Comparison of ENCODE assay signal across 22 mouse cellular contexts in genomic region chr4:9123396-9124031, GRCm38 (mm10).
DNase-seq lines count a peak whose midpoint lies in the region; ATAC-seq and TF ChIP-seq lines count a peak whose summit lies in the region.
"Had no signal": no experiment of that assay in that cellular context is flagged by ENCODE, and none has a peak within 500 bp of the region (broad histone marks: within the 10 kb centered on the region; RNA-seq: fewer than 3 reads in every experiment).

No protein-coding gene starts in this region.

- no peak overlapping the region for H3K9ac ChIP-seq in intestine, embryonic 15.5 days
- no peak overlapping the region for H3K9ac ChIP-seq in intestine, postnatal 0 days (ENCODE audit: low read depth, low read length)
- no peak overlapping the region for H3K9ac ChIP-seq in midbrain, embryonic 11.5 days (ENCODE audit: low read length)
- H3K9ac ChIP-seq in midbrain, postnatal 0 days (replicated peaks; ENCODE audit: low read length, poor library complexity, severe bottlenecking) = no peak overlapping the region
- H3K9ac ChIP-seq in intestine, embryonic 16.5 days (ENCODE audit: low read depth, low read length) = no peak overlapping the region
- no peak overlapping the region for H3K9ac ChIP-seq in neural tube, embryonic 13.5 days
- H3K9ac ChIP-seq: embryonic facial prominence, embryonic 13.5 days; forebrain, embryonic 12.5 days; heart, embryonic 15.5 days; hindbrain, embryonic 15.5 days had no signal

- H3K27ac ChIP-seq in intestine, embryonic 15.5 days = no peak overlapping the region
- H3K27ac ChIP-seq in intestine, postnatal 0 days (ENCODE audit: low read depth, low read length) = no peak overlapping the region
- H3K27ac ChIP-seq in midbrain, embryonic 11.5 days (ENCODE audit: low read depth, low read length) = no peak overlapping the region
- no peak overlapping the region for H3K27ac ChIP-seq in midbrain, postnatal 0 days (ENCODE audit: low read depth, low read length)
- no peak overlapping the region for H3K27ac ChIP-seq in intestine, embryonic 16.5 days (ENCODE audit: low read length)
- H3K27ac ChIP-seq in neural tube, embryonic 13.5 days (replicated peaks) = no peak overlapping the region
- H3K27ac ChIP-seq: embryonic facial prominence, embryonic 13.5 days; forebrain, embryonic 12.5 days; heart, embryonic 10.5 days; heart, embryonic 15.5 days; hindbrain, embryonic 15.5 days had no signal

- TF ChIP-seq CTCF in intestine, postnatal 0 days (IDR thresholded peaks at IDR 0.05; ENCODE audit: low read depth) = no peak
- TF ChIP-seq CTCF in midbrain, postnatal 0 days (IDR thresholded peaks at IDR 0.05) = no peak

- WGBS in intestine, embryonic 15.5 days = 58% methylated on average over 9 of the region's 9 CpGs
- 64% methylated on average over 9 of the region's 9 CpGs for WGBS in intestine, postnatal 0 days
- 81% methylated on average over 9 of the region's 9 CpGs for WGBS in midbrain, embryonic 11.5 days
- WGBS in midbrain, postnatal 0 days = 78% methylated on average over 9 of the region's 9 CpGs
- 58% methylated on average over 9 of the region's 9 CpGs for WGBS in intestine, embryonic 16.5 days
- WGBS in neural tube, embryonic 13.5 days = 25% methylated on average over 9 of the region's 9 CpGs

- no peak overlapping the region for H3K4me2 ChIP-seq in intestine, embryonic 15.5 days (replicated peaks)
- no peak overlapping the region for H3K4me2 ChIP-seq in intestine, postnatal 0 days (replicated peaks; ENCODE audit: low read depth)
- no peak overlapping the region for H3K4me2 ChIP-seq in midbrain, embryonic 11.5 days
- no peak overlapping the region for H3K4me2 ChIP-seq in midbrain, postnatal 0 days (ENCODE audit: low read depth, low read length, poor library complexity, severe bottlenecking)
- no peak overlapping the region for H3K4me2 ChIP-seq in intestine, embryonic 16.5 days (ENCODE audit: low read depth, low read length)
- H3K4me2 ChIP-seq in neural tube, embryonic 13.5 days = no peak overlapping the region
- H3K4me2 ChIP-seq: embryonic facial prominence, embryonic 13.5 days; forebrain, embryonic 12.5 days; heart, embryonic 15.5 days; hindbrain, embryonic 15.5 days had no signal

- no peaks in the 10 kb centered on the region for H3K9me3 ChIP-seq in intestine, embryonic 15.5 days
- no peaks in the 10 kb centered on the region for H3K9me3 ChIP-seq in intestine, postnatal 0 days (ENCODE audit: control insufficient read depth)
- H3K9me3 ChIP-seq in midbrain, embryonic 11.5 days (ENCODE audit: control insufficient read depth, low read length) = no peaks in the 10 kb centered on the region
- no peaks in the 10 kb centered on the region for H3K9me3 ChIP-seq in midbrain, postnatal 0 days (ENCODE audit: low read length)
- H3K9me3 ChIP-seq in intestine, embryonic 16.5 days (ENCODE audit: control insufficient read depth, low read length) = no peaks in the 10 kb centered on the region
- H3K9me3 ChIP-seq in neural tube, embryonic 13.5 days = no peaks in the 10 kb centered on the region
- H3K9me3 ChIP-seq: embryonic facial prominence, embryonic 13.5 days; forebrain, embryonic 12.5 days; heart, embryonic 10.5 days; heart, embryonic 15.5 days; hindbrain, embryonic 15.5 days had no signal

- DNase-seq in midbrain, embryonic 11.5 days (ENCODE audit: low spot score, missing footprints) = no peak
- DNase-seq in midbrain, postnatal 0 days (ENCODE audit: low spot score) = no peak
- no peak for DNase-seq in urinary bladder, postnatal 10 days (ENCODE audit: low spot score)
- DNase-seq in cerebellum, postnatal 10 days = no peak
- DNase-seq: adrenal gland, postnatal 25 days; cerebellum, adult 2 months; gastrocnemius, postnatal 10 days; heart, adult 18-20 months; heart, postnatal 14 days had no signal

- H3K4me3 ChIP-seq in intestine, embryonic 15.5 days (replicated peaks) = no peak overlapping the region
- no peak overlapping the region for H3K4me3 ChIP-seq in intestine, postnatal 0 days (ENCODE audit: low read depth, low read length)
- H3K4me3 ChIP-seq in midbrain, embryonic 11.5 days (ENCODE audit: low read depth, low read length) = no peak overlapping the region
- H3K4me3 ChIP-seq in midbrain, postnatal 0 days (ENCODE audit: low read depth, low read length) = no peak overlapping the region
- no peak overlapping the region for H3K4me3 ChIP-seq in intestine, embryonic 16.5 days (ENCODE audit: low read length)
- H3K4me3 ChIP-seq in neural tube, embryonic 13.5 days = no peak overlapping the region
- H3K4me3 ChIP-seq: embryonic facial prominence, embryonic 13.5 days; forebrain, embryonic 12.5 days; heart, embryonic 10.5 days; heart, embryonic 15.5 days; hindbrain, embryonic 15.5 days had no signal

- 0 out of 2 replicates have a peak, but pooled peaks have one; percentile 4 for ATAC-seq in intestine, embryonic 15.5 days
- no peak for ATAC-seq in intestine, postnatal 0 days
- peak; percentile 34; the same call in 1 of the 2 replicates for ATAC-seq in midbrain, embryonic 11.5 days (ENCODE audit: low FRiP score)
- no peak for ATAC-seq in midbrain, postnatal 0 days (ENCODE audit: low FRiP score)
- ATAC-seq in intestine, embryonic 16.5 days = peak; percentile 14; the same call in 1 of the 2 replicates
- ATAC-seq in neural tube, embryonic 13.5 days (ENCODE audit: low read depth) = peak; percentile 68; the same call in 1 of the 2 replicates
- ATAC-seq: activated CD4-positive, CD25-positive, alpha-beta regulatory T cell, adult 4 months; forebrain, embryonic 16.5 days; Patski had no signal

- H3K4me1 ChIP-seq in intestine, embryonic 15.5 days (replicated peaks) = peaks cover 4% of the 10 kb centered on the region
- H3K4me1 ChIP-seq in intestine, postnatal 0 days (replicated peaks; ENCODE audit: control insufficient read depth, insufficient read depth, low read length) = peaks cover 7% of the 10 kb centered on the region; the same call in 1 of the 2 replicates
- peaks cover 2% of the 10 kb centered on the region; the same call in 1 of the 2 replicates for H3K4me1 ChIP-seq in midbrain, embryonic 11.5 days (ENCODE audit: control insufficient read depth, insufficient read depth, low read length)
- no peaks in the 10 kb centered on the region for H3K4me1 ChIP-seq in midbrain, postnatal 0 days (ENCODE audit: insufficient read depth, low read length)
- H3K4me1 ChIP-seq in intestine, embryonic 16.5 days (ENCODE audit: control insufficient read depth, insufficient read depth, low read length) = peaks cover 11% of the 10 kb centered on the region
- H3K4me1 ChIP-seq in neural tube, embryonic 13.5 days (replicated peaks) = peaks cover 13% of the 10 kb centered on the region
- H3K4me1 ChIP-seq: embryonic facial prominence, embryonic 13.5 days; hindbrain, embryonic 15.5 days had no signal

- H3K27me3 ChIP-seq in intestine, embryonic 15.5 days (replicated peaks) = no peaks in the 10 kb centered on the region
- no peaks in the 10 kb centered on the region for H3K27me3 ChIP-seq in intestine, postnatal 0 days (replicated peaks; ENCODE audit: control insufficient read depth, insufficient read depth, low read length)
- H3K27me3 ChIP-seq in midbrain, embryonic 11.5 days (ENCODE audit: control insufficient read depth, insufficient read depth, low read length) = no peaks in the 10 kb centered on the region
- H3K27me3 ChIP-seq in midbrain, postnatal 0 days (ENCODE audit: insufficient read depth, low read length) = no peaks in the 10 kb centered on the region
- no peaks in the 10 kb centered on the region for H3K27me3 ChIP-seq in intestine, embryonic 16.5 days (replicated peaks; ENCODE audit: control insufficient read depth, insufficient read depth, low read length)
- no peaks in the 10 kb centered on the region for H3K27me3 ChIP-seq in neural tube, embryonic 13.5 days
- H3K27me3 ChIP-seq: CH12.LX; embryonic facial prominence, embryonic 13.5 days; forebrain, embryonic 12.5 days; heart, embryonic 15.5 days; hindbrain, embryonic 15.5 days; Patski had no signal

- H3K36me3 ChIP-seq in intestine, embryonic 15.5 days = no peaks in the 10 kb centered on the region
- H3K36me3 ChIP-seq in intestine, postnatal 0 days (ENCODE audit: control insufficient read depth, insufficient read depth) = no peaks in the 10 kb centered on the region
- no peaks in the 10 kb centered on the region for H3K36me3 ChIP-seq in midbrain, embryonic 11.5 days (ENCODE audit: control insufficient read depth, insufficient read depth, low read length)
- H3K36me3 ChIP-seq in midbrain, postnatal 0 days (ENCODE audit: insufficient read depth, low read length) = no peaks in the 10 kb centered on the region
- no peaks in the 10 kb centered on the region for H3K36me3 ChIP-seq in intestine, embryonic 16.5 days (ENCODE audit: control insufficient read depth, insufficient read depth, low read length)
- no peaks in the 10 kb centered on the region for H3K36me3 ChIP-seq in neural tube, embryonic 13.5 days
- H3K36me3 ChIP-seq: embryonic facial prominence, embryonic 13.5 days; forebrain, embryonic 12.5 days; heart, embryonic 10.5 days; heart, embryonic 15.5 days; hindbrain, embryonic 15.5 days had no signal

Comparison
In these comparisons a context has a peak if more than half of its experiments do, and no peak if none do; other contexts are left out.
1. ATAC-seq: peak in intestine, embryonic 15.5 days (single experiment), midbrain, embryonic 11.5 days (single experiment), intestine, embryonic 16.5 days (single experiment) and neural tube, embryonic 13.5 days (single experiment); none in intestine, postnatal 0 days (single experiment) and midbrain, postnatal 0 days (single experiment).